Mouse (Mus musculus) urinary bladder, postnatal 14 days (tissue): Measurements from ENCODE around the gene Ntrk2.

Source experiments
- DNase-seq: peaks from one replicate; pipeline ENCODE4 v3.0.0; 2021; ENCODE audit warnings: low spot score

The Ntrk2 gene

DNA sequence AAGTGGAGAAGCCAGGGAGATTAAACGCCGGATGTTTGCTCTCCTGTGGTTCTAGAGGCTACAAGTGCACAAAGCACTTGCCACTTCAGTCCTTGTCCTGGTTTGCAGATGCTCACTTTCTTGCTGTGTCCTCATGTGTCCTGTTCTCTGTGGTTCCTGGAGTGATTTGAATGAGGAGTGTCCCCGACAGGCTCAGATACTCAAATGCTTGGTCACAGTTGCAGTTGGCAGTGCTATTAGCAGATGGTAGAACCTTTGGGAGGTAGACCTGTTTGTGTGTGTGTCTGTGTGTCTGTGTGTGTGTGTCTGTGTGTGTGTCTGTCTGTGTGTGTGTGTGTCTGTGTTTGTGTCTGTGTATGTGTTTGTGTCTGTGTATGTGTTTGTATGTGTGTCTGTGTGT lies 160.1 kb downstream of the Ntrk2 start:
- no peak for DNase-seq

- no peak for DNase-seq
These were observed 161.8 kb downstream of the Ntrk2 start for GRCm38 (mm10) chr13:58968168-58968567.

DNA sequence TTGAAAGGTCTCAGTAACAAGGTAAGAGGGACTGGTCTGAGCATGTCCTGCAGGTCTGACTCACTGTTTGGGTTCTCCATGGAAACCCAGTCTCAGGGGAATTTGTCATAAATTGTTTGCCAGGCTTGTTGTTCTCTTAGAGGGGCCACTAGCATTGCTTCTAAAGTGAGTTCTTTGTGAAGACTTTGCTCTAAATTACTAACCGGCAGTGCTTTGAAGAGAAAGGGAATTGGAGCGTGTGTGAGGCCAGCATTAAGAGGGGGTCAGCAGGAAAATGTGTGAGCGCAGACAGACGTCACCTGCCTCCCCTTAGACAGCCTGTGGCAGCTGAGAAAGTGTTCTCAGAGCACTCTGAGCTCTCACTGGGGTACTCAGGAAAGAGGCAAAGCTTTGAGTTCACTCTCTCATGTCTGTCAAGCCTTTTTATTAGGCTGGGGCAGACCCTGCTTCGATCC lies 165.1 kb downstream of the Ntrk2 start:
- peak; percentile 32 for DNase-seq

DNA sequence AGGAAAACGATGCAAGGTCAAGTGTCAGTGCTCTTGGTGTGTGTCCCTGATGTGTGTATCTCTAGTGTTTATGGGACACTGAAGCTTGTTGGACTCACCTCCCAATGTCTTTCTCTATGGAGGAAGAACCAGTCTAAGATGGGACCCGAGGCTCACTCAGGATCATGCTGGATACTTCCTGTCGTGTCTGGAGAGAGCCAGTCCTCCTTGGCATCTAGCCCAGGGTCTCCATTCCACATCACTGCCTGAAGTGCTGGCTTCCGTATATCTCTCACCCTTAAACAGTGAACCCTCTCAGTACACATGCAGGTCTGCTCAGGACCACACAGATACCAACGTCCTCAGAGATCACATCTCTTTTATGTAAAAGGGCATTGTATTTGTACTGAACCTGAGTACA lies 166.1 kb downstream of the Ntrk2 start:
- DNase-seq = no peak

GRCm38 (mm10) chr13:58996447-58996846 lies 190.1 kb downstream of the Ntrk2 start:
- no peak for DNase-seq

GRCm38 (mm10) chr13:58997763-58998162 lies 191.4 kb downstream of the Ntrk2 start:
- no peak for DNase-seq

GRCm38 (mm10) chr13:58999373-59000053 lies 193.1 kb downstream of the Ntrk2 start:
- DNase-seq = no peak

DNA sequence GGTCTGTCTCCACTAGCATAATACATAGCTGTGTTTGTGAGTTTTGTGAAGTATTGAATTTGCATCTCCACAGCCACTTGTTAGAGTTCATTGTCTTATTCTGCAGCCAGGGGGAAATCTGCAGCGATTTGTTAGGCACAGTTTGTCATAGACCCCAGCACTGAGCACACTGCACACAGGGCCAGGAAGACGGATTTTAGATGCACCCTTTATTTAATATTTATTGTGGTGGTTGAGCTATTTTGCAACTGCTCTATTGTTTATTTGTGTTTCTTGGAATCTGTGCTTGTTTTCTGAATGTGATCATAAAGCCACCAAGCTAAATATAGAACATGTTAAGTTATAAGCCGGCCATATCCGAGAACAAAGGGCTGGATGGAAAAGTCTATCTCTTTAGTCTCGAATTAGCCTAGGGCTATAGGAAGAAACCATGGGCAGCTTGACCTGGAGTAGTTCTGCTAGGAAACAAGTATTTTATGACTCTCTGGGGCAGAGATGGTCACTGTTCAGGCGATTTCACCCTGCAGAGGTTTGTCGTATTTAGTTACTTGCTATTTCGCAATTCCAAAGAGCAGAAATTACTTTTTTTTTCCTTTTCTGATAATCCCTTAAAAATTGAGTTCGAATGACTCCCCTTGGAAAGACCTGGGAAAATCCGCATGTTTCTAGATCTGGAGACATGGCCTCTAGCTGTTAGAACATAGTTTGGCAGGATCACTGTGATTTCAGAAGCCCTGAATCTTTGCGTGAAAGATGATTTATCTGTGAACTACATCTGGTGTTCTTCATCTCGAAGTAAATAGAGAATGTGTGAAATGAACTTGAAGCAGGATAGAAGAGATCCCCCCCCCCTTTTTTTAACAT lies 196.8 kb downstream of the Ntrk2 start:
- no peak for DNase-seq

DNA sequence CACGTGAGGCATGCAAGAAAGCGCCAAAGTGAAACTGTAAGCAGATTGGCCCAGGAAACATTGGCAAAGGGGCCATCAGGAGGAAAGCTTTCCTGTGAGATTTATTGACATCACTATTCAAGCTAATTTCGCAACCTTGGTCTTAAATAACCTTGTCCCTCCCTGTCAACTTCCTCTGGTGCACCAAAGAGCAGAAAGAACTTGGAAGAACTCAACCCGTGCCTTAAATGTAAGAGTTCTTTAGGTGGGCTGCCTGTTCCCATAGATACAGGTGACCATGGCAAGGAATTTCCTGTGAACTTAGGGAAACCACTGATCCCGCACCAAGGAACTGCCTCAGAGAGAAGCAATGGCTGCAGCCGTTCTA lies 197.4 kb downstream of the Ntrk2 start:
- DNase-seq = peak; percentile 11

- DNase-seq = no peak
These were observed 198.2 kb downstream of the Ntrk2 start for GRCm38 (mm10) chr13:59004579-59004978.

- no peak for DNase-seq
These were observed 203.5 kb downstream of the Ntrk2 start for GRCm38 (mm10) chr13:59009855-59010254.

DNA sequence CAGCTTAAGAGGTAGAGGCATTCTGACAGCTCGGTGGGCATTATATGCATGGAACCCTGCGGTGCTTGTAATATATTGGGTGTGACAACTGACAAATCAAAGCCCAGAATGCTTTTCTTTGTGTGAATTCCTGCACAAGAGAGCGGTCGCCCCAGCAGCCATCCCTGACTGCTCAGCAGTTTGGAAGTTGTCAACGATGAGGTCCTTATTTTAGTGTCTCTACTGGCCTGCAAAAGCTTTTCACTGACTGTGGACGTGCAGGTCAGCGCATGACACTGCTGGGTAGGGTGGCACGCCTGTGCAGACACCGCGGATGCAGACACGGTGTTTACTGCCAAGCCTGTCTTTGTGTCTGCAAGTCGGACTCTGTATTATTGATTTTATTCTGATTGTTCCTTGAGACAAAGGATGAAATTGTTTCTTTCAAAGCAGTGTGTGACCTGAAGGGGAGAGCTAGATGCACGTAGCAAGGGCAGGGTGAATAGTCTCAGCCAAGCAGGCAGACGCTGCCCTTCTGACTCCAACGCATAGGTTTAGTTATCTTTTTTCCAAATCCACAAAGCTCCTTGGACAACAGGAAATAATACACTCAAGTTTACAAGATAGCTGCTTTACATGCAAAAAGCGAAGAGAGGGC lies 204.6 kb downstream of the Ntrk2 start:
- DNase-seq = no peak

- DNase-seq = peak; percentile 56
These were observed 205.1 kb downstream of the Ntrk2 start for GRCm38 (mm10) chr13:59011530-59011903.

- DNase-seq = no peak
These were observed 209.0 kb downstream of the Ntrk2 start for GRCm38 (mm10) chr13:59015360-59015759.

DNA sequence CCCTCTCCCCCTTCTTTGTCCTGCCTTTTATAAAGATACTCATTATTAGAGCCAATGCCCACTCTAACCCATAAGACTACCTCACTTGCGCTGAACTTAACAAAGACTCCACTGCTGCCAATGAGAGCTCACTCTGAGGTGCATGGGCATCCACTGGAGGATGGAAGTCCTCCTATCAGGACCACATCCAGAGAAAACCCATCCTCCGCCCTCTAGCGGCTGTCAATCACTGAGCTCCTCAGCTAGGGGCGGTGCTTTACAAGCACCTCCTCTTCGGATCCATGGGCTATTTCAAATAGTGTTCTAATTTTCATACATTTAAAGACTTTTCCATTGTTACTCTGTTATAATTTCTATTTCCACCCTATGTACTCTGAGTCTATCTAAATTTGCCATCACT lies 210.8 kb downstream of the Ntrk2 start:
- no peak for DNase-seq

- no peak for DNase-seq
These were observed 216.1 kb downstream of the Ntrk2 start for GRCm38 (mm10) chr13:59022251-59023042.

- no peak for DNase-seq
These were observed 219.3 kb downstream of the Ntrk2 start for GRCm38 (mm10) chr13:59025653-59026052.

DNA sequence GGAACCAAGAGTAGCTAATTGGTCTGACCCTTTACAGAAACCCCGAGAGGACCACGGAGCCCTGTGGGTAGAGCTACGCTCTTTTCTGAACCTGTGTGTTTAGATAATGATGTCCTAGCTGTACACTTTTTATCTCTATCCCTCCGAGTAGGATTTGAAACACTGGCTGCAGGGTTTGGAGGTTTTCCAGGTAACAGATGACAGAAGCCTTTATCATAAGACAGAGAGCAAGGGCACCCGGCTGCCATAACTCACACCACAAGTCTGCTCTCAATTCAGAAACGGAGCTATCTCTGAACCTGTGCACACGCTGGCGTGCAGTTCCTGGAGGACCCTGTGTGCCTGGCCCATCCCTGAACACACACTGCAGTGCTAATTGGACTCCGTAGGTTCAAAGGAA lies 221.1 kb downstream of the Ntrk2 start:
- no peak for DNase-seq

GRCm38 (mm10) chr13:59028546-59028945 lies 222.2 kb downstream of the Ntrk2 start:
- DNase-seq = no peak

GRCm38 (mm10) chr13:59030574-59030973 lies 224.2 kb downstream of the Ntrk2 start:
- no peak for DNase-seq

- no peak for DNase-seq
These were observed 234.0 kb downstream of the Ntrk2 start for GRCm38 (mm10) chr13:59040156-59040915.
